Mouse (Mus musculus) right cerebral cortex, adult 2 months (tissue): ENCODE measurements around the gene Cpeb3.
"Not testable (repeated sequence)": the region's sequence is repeated elsewhere in the genome, so short reads cannot be mapped to it uniquely, and the experiment has no call there.

Experiments used
- DNase-seq, 2 experiments: peaks; one replicate each; pipeline ENCODE4 v3.0.0; 2021 to 2022; ENCODE audit warnings: low spot score in 2 of 2

The Cpeb3 gene

DNA sequence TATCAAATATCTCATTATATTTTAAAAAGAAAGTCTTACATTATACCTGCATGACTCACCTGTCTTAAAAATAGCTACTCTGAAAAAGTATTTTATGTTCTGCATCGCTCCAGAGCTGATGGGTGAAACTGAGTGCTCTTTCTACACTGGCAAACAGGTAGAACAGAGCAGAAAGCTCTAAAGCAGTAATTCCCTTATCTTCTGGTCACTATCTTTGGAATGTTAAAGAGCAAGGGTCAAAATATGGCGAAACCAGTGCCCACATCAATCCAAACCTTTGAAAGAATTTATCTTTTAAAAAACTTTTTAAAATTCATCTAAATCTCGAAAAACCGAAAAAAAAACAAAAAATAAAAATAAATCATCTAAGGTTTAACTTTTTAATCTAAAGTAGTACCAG lies 52.4 kb downstream of the Cpeb3 start:
- no peak for DNase-seq

DNA sequence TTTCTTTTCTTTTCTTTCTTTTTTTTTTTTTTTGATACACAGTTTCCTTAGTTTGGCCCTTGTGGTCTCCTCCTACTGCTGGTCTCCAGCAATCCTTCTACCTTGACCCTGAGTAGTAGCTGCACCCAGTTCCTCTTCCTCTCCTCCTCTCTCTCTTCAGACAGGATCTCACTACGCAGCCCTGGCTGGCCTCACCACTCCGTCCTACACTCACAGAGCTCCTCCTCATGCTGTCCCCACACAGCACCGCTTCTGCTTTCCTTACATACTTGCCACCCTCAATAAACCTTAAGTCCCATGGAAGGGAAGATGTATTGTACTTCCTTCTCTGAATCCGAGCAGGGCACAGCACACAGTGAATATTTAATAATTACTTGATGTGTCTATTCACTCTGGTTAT lies 61.3 kb downstream of the Cpeb3 start:
- no peak for DNase-seq

DNA sequence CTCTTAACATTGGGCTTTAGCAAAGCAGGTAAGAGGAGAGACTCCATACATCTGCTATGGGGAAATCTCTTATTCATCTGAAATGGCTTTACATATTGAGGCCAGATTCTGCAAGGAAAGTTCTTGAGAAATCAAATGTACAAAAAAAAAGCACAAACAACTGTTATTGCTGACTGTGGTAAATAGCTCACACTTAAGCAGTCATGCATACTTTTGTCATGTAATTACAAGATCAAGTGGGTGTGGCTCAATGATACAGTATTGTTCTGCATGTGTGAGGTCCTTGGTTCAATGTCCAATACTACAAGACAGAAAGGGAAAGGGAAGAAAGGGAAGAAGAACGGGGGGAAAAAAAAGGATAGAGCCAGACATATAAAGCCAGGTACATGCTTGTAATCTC lies 62.6 kb downstream of the Cpeb3 start:
- DNase-seq, result no peak

DNA sequence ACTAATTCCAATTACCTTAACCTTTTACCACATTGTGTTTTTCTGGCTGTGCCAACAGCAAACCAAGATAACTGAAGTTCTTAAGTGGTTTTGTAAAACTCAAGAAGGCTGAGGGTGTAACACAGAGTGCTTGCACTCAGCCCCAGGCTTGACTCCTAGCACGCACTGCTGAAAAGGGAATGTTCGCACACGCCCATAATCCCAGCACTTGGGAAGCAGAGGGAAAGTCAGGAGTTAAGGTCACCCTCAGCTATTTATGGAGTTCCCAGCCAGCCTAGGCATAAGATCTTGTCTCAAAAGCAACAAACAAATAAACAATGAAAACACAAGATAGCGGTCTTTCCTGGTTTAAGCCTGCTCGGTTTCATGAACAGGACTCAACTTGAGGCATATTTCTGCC lies 63.0 kb downstream of the Cpeb3 start:
- no peak for DNase-seq

DNA sequence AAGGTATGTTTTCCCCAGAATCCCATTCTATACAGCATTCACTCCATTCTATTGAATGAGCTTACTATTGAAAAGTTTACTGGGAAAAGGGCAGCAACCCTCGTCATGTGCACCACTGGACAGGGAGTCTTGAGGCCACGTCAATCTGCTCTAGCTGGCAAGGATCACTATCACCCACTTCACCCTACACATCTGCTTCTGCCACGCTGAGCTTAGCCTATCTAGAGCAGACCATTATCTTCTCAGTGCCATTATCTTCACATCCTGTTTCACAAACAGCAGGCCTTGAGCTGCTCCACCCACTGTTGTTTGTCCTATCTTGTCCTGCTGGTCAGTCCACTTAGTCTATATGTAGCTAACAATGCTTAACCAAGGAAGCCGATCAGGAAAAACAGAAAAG lies 66.8 kb downstream of the Cpeb3 start:
- DNase-seq, result no peak

DNA sequence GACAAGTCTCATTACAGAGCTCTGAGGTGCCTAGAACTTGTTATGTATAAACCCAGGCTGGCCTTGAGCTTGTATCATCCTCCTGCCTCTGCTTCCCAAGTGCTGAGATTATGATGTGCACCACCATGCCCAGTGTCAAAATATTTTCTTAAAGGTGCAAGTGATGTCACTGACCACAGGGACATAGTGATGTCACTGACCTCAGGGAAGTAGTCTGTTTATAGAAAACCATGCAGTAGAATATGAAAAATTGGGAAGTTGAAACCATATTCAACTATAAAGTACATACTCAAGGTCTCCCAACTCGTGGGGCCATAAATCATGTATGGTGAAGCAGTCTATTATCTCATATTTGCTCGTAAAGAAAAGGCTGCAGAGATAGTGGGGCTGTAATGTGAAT lies 71.3 kb downstream of the Cpeb3 start:
- DNase-seq, result no peak

DNA sequence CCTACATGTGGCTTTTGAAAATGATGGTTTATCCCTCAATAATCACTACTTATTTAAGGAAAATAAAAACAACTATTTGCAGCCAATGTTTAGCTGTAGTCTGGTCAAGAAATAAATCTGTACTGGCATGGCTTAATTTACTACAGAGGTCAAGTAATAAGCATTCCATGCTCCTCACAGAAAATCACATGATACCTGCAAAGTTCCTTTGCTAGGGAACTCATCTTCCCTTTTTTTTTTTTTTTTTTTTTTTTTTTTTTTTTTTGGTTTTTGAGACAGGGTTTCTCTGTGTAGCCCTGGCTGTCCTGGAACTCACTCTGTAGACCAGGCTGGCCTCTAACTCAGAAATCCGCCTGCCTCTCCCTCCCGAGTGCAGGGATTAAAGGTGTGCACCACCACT lies 72.9 kb downstream of the Cpeb3 start:
- DNase-seq, result not testable (repeated sequence)

DNA sequence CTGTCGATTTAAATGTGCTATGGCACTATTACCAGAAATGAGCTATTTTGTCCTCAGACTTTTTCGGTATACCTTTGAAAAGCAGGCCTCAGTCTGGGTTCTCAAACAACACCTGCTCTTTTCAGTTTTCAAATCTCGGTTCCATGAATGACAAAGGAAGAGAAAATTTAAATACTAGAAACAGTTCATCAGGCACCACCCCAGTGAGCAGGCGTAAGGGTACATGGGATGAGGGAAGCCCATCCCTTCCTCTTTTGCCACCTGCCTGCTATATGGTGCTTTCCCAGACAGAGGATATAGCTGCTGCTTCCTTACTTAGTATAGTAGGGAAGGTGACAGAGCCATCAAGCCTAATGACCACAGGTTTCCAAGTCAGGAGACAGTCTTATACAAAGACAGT lies 74.7 kb downstream of the Cpeb3 start:
- no peak for DNase-seq

DNA sequence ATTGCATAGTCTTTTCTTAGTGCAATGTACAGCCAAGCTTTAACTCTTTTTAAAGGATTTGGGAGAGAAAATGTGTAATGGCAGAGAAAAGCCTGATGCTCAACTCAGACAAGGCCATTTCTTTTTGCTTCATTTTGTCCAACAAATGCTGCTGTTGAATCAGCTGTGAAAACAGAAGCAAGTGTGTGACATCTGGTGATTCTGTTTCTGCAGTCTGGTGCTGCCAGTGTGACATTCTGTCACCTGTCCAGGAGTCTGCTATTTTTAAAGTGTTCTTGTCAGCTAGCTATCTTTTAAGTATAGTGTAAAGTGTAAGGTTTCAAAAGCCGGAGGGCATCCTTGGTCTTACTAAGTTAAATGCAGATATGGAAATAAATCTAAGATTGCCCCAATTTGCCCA lies 76.7 kb downstream of the Cpeb3 start:
- no peak for DNase-seq

DNA sequence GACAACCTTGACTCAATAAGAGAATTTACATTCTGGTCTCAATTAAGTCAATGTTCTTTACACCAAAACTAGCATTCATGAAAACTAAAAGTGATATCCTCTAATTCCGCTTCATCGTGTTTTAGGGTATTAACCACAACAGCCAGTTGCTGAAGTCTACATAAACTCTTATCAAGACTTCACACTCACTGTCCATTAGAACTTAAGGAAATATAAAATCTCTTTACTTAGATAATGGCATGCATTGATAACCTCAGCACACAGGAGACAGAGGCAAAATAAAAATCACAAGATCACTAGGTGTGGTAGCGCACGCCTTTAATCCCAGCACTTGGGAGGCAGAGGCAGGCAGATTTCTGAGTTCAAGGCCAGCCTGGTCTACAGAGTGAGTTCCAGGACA lies 79.9 kb downstream of the Cpeb3 start:
- DNase-seq, result no peak

DNA sequence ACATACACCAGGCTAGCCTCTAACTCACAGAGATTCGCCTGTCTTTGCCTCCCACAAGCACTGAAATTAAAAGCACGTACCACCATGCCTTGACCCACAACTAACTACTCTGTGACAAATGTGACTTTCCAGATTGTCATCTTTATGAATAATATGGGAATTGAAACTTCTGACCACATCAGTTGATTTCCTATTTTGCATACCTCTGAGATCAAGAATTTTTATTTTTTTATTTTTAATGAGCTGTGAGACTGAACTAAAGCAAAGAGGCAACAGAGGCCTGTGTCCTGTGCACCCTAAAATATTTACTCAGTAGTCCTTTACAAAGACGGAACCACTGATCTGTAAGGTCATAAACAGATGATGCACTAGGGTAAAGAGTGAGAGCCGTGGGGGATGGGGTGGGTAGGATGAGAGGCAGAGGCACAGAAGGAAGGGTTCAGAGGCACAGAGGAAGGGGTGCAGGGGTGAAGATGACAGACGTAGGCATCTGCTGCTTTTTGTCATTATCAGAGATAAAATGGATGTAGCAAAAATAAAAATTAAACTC lies 81.3 kb downstream of the Cpeb3 start:
- DNase-seq, result no peak

DNA sequence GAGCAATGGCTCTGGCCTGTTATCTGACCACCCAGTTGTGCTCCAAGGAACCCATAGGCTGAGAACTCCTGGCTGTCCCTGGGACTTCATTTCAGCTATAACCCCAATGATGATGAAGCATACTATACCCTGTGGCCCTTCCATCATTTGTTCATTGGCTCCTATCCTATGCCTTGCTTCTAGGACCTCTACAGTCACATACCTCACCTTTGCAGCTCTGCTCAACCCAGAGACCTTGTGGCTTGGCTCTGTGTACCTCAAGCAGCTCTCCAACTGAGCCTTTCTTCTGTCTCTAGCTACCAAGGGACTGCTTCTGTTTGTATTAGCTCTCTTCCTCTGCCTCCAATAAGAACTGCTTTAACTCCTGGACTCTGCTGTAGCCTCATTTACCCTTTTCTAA lies 83.4 kb downstream of the Cpeb3 start:
- DNase-seq, result no peak

DNA sequence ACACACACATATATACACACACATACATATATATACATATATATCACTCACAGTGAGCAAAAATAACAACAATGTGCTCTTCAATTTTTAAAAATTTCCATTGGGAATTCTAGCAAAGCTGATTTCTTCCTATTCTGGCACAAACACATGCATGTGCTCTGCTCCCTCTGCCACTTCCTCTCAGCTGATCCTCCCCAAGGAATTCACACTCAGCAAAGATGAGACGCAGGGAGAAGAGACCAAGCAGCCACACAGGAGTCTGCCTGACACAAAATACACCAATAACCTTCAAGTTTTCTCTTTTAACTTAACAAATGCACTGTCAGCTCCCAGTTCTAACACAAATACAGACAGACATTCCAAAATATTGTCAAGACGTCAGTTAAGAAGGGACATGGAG lies 89.1 kb downstream of the Cpeb3 start:
- no peak for DNase-seq

DNA sequence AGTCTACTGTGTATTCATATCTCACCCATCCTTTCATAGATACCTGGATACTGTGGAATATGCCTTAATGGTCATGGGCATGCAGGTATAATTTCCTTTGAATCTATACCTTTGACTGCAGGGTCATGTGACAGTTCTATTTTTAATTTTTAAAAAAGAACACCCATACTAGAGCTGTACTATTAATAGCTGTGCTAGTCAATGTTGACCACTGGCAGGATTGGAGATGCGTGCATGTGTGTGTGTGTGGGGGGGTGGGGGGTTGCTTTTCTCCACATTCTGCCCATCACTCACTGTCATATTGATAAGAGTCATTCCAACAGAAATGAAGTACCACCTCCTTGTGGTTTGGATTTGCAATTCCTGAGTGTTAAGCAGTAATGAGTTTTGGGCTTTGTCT lies 92.6 kb downstream of the Cpeb3 start:
- no peak for DNase-seq

DNA sequence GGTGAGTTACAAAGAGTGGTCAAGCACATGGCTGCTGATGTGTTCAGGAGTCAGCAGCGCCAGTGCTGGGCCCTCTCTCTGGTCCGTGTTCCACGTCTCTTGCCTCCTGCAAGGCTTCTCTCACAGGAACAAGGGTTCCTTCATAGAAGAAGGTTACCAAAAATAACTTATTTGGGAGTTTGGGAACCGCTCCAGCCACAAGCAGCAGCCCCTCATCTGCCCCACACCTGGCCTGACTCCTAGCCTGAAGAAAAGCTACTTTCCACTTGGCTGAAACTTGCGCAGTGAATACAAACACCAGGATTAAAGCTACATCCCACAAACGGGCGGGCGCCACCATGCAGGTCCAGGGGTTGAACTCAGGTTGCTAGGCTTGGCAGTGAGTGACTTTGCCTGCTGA lies 93.0 kb downstream of the Cpeb3 start:
- no peak for DNase-seq

DNA sequence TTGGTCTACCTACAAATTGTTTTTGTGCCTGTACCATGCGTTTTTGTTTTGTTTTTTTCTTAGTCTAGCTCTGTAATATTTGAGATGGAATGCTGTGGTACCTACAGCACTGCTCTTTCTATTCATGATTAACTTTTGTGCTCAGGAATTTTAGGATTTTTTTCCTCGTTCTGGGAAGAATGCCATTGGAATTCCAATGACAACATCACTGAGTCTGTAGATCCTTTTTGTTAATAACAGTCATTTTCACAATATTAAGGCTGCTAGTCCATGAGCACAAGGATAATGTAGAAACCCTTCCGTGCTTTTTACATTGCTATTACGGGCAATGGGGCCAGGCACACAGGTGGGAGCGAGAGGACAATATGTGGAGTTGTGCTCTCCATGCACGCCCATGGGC lies 96.6 kb downstream of the Cpeb3 start:
- no peak for DNase-seq

DNA sequence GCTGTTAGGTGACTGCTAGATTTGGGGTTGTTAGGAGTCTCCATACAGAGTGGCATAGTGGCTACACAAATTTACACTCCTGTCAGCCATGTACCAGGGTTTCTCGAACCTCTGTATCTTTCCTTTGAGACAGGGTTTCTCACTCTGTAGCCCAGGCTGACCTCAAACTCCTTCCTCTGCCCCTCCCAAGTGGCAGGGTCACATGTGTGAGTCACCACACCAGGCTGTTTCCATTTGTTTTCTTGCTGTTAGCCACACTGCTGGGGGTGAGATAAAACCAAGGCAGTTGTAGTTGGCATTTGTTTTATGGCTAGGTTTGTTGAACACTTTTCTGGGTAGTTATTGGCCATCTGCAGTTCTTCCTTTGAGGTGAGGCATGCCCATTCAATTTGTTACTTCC lies 97.9 kb downstream of the Cpeb3 start:
- no peak for DNase-seq

DNA sequence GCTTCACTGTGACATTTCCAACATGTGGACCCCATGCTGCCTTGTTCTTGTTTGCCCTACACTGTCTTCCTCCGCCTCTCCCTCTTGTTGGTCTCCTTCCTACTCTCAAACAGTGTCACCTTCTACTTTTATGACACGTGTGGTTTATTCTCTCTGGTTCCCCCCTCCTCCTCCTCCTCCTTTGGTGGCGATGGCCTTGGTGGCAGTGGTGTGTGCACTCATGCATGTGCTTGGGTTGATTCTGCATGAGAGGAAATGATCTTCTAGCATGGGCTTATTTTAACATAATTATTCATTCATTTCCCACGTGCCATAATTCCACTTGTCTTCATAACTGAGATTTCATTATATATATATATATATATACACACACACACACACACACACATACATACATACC lies 98.5 kb downstream of the Cpeb3 start:
- DNase-seq, result no peak

DNA sequence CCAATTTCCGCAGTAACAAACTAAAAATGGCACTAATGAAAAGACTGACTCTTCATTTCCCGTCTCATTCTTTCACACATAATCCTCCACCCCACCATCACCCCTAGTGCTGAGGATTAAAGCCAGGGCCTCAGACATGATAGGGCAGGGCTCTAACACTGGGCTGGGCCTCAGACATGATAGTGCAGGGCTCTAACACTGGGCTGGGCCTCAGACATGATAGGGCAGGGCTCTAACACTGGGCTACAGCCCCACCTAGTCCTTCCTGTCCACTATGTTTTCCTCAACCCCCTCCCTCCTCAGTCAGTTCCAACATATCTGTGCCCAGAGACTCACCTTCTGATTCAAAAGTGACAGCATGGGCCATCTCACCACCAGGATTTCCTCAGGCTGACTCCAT lies 107.7 kb downstream of the Cpeb3 start:
- no peak for DNase-seq

DNA sequence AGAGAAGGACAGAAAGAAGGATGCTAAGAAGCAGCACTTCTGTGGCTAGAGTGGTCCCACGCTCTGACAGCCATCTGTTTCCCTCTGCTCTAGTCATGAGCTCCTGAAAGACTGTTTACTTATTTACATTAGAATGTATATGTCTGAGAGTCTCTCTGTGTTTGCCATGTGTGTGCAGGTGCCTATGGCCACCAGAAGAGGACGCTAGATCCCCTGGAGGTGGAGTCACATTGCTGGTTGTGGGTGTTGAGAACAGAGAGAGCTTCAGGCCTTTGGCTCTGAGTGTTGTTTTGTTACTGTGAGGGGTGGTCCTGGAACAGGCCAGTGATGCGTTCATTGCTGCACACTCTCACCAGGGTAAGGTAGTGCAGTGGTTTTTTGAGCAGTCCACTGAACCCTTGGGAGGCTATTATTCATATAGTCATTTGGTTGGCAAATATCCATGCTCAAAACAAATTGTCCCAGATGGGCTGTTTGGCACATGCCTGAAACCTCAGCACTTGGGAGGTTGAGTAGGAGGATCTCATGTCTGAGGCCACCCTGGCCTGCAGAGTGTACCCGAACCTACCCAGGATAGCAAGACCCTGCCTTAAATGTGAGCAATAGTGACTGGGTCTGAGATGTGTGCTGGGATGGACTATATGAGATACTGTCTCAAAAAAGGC lies 112.6 kb downstream of the Cpeb3 start:
- no peak for DNase-seq

DNA sequence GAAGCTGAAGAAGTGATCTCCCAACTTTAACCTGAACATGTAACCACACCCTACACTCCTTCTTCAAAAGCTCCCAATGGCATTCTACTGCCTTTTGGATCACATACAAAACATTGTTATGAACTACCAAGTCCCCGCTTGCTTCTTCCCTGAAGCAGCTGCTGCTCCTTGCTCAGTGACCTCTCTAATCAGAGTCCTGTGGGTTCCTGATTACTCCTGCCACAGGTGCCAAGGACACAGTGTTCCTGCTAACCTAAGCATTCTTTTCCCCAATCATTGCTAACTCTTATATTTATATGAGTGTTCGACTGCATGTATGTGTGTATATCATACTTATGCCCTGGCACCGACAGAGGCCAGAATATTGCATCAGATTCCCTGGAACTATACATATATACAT lies 115.2 kb downstream of the Cpeb3 start:
- DNase-seq, result no peak

DNA sequence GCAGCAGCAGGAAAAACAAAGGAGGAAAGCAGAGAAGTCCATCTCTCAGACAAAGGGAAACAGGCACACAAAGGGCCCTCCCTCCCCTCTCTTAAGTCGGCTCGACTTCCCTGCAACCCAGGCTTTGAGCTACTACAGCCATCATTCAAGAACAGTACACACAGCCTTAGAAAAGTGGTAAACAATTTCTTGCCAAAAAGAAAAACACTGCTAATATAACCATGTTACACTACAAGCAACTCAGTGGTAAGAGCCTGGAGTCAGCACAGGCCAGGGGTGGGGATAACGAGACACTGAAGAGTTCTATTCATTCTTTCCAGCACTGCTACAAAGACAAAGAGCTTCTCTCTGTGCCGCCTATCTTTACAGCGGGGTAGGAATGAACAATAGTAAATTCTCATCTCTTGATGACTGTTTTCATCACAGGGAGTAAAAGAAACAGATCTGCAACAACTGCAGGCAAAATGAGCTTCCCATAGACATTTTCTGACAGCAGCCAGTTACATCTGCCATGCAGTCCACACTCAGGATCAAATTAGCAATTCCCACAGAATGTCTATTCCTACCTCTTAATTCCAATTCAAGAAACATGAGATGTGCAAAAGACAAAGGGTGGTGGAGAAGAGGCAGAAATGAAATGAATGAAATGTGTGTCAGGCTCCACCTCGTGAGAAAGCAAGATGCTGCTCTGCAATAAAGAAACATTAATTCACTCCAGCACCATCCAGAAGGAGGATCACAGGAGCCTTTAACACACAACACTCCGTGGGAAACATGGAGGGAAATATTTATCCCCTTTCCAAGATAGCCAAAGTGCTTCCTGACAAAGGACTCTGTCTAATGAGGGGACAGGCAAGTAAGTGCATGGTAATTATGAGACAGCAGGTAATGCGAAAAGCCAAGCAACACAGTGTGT lies 118.0 kb downstream of the Cpeb3 start:
- no peak for DNase-seq

DNA sequence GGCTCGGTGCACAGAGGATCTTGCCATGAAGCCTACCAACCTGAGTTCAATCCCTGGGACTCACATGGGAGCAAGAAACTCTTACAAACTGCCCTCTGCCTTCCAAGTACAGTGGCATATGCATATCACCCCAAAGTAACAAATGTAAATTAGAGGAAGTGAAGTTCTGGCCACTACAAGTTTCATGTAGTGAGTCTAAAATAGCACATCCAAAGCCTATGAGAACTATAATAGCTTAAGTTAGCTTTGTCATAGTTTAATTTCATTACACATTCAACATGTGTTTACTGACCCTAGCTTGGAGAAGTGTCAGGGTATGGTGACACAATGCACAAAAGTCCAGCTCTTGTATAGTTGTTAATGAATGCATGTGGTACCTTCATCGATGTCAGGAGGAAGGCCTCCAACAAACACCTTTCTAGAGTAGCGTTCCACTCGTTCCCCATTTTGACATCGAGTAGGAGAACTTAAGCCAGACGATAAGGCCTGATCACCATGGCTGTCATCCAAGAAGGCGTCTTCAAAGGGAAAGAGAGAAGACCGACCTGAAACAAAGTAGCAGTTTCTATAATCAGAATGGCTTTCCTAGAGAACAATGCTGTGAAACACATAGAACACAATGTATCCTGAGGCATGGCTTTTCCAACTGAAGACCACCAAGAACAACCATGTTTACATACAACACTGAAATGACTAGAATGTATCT lies 120.2 kb downstream of the Cpeb3 start:
- no peak for DNase-seq
